Mouse (Mus musculus): ENCODE results near the gene Topbp1. TPM values are rescaled to one million over a fixed set of nuclear protein-coding genes. Genes with fewer than 3 reads are reported as not detected.
A peak's percentile ranks its signal among the peaks of the same experiment; 100 is the strongest.
"Not testable (repeated sequence)": the region's sequence is repeated elsewhere in the genome, so short reads cannot be mapped to it uniquely, and the experiment has no call there.

The Topbp1 gene
- polyA plus RNA-seq, 1 experiment from 2014 or later, result 68.9 TPM

DNA sequence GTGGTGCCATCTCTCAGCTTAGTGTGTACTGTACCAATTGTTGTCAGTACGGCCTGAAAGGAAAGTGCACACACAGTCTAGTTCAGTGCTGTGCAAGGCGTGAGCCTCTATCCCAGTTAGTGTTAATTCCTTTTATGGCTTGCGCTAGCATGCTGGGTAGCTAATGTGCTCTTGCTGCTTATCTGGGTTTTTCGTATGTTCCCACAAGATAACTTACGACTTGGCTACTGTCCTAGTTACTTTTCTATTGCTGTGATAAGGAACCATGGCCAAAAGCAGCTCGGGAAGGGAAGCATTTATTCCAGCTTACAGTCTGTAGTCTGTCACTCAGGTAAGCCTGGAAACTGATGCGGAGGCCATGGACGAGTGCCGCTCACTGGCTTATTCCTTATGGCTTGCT, 21.4 kb downstream of the Topbp1 start:
- ATAC-seq (replicated peaks; ENCODE audit: low FRiP score, low TSS enrichment, low read depth) (no peak), DNase-seq (ENCODE audit: low spot score) (no peak)
- Histone ChIP-seq H3K4me2 (ENCODE audit: low read length) (no peak overlapping the region), H3K4me1 (replicated peaks; ENCODE audit: control insufficient read depth, insufficient read depth, low read length) (no peaks in the 10 kb centered on the region), H3K36me3 (ENCODE audit: control insufficient read depth, insufficient read depth, low read length) (peaks cover 97% of the 10 kb centered on the region), H3K27me3 (replicated peaks; ENCODE audit: control insufficient read depth, insufficient read depth, low read length) (no peaks in the 10 kb centered on the region), H3K9ac (ENCODE audit: low read length) (no peak overlapping the region), H3K9me3 (ENCODE audit: control insufficient read depth, low read length) (no peaks in the 10 kb centered on the region), H3K27ac (ENCODE audit: low read depth) (no peak overlapping the region), H3K4me3 (ENCODE audit: low read depth, low read length) (no peak overlapping the region)
- WGBS, result 83% methylated on average over 9 of the region's 9 CpGs

GRCm38 (mm10) chr9:103332663-103333062, 27.6 kb downstream of the Topbp1 start:
- Histone ChIP-seq H3K4me3 (ENCODE audit: low read depth, low read length) (no peak overlapping the region), H3K27me3 (replicated peaks; ENCODE audit: control insufficient read depth, insufficient read depth, low read length) (no peaks in the 10 kb centered on the region), H3K36me3 (ENCODE audit: control insufficient read depth, insufficient read depth, low read length) (peaks cover 96% of the 10 kb centered on the region), H3K4me2 (ENCODE audit: low read length) (no peak overlapping the region), H3K4me1 (replicated peaks; ENCODE audit: control insufficient read depth, insufficient read depth, low read length) (no peaks in the 10 kb centered on the region), H3K27ac (ENCODE audit: low read depth) (no peak overlapping the region), H3K9me3 (ENCODE audit: control insufficient read depth, low read length) (no peaks in the 10 kb centered on the region), H3K9ac (ENCODE audit: low read length) (no peak overlapping the region)
- WGBS, result 90% methylated on average over 6 of the region's 6 CpGs
- DNase-seq (ENCODE audit: low spot score) (peak; percentile 21), ATAC-seq (replicated peaks; ENCODE audit: low FRiP score, low TSS enrichment, low read depth) (no peak)

GRCm38 (mm10) chr9:103336912-103337311, 31.9 kb downstream of the Topbp1 start:
- Histone ChIP-seq H3K27ac (ENCODE audit: low read depth) (no peak overlapping the region), H3K9me3 (ENCODE audit: control insufficient read depth, low read length) (no peaks in the 10 kb centered on the region), H3K4me2 (ENCODE audit: low read length) (no peak overlapping the region), H3K27me3 (replicated peaks; ENCODE audit: control insufficient read depth, insufficient read depth, low read length) (no peaks in the 10 kb centered on the region), H3K4me1 (replicated peaks; ENCODE audit: control insufficient read depth, insufficient read depth, low read length) (no peaks in the 10 kb centered on the region), H3K36me3 (ENCODE audit: control insufficient read depth, insufficient read depth, low read length) (peaks cover 93% of the 10 kb centered on the region), H3K9ac (ENCODE audit: low read length) (no peak overlapping the region), H3K4me3 (ENCODE audit: low read depth, low read length) (no peak overlapping the region)
- peak; percentile 16 for DNase-seq (ENCODE audit: low spot score)
- ATAC-seq (replicated peaks; ENCODE audit: low FRiP score, low TSS enrichment, low read depth), result no peak

DNA sequence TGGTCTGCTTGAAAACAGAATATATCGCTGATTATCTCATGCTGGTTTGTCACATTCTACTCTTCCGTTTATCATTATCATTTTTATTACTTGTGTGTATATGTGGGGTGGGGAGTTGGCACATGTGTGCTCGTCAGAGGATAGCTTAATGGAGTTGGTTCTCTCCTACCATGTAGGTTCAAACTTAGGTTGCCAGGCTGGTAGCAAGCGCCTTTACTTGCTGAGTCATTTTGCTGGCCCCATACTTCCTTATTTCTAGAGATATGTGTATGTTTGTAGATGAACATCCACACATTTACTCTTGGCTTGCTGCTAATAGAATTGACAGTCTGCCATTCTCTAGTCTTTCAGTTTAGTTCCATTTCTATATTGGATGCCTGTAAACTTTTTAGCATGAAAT, 42.0 kb downstream of the Topbp1 start:
- Histone ChIP-seq H3K4me2 (ENCODE audit: low read length) (no peak overlapping the region), H3K9me3 (ENCODE audit: control insufficient read depth, low read length) (no peaks in the 10 kb centered on the region), H3K27me3 (replicated peaks; ENCODE audit: control insufficient read depth, insufficient read depth, low read length) (no peaks in the 10 kb centered on the region), H3K4me1 (replicated peaks; ENCODE audit: control insufficient read depth, insufficient read depth, low read length) (no peaks in the 10 kb centered on the region), H3K36me3 (ENCODE audit: control insufficient read depth, insufficient read depth, low read length) (peaks cover 95% of the 10 kb centered on the region), H3K27ac (ENCODE audit: low read depth) (no peak overlapping the region), H3K4me3 (ENCODE audit: low read depth, low read length) (no peak overlapping the region), H3K9ac (ENCODE audit: low read length) (no peak overlapping the region)
- no peak for ATAC-seq (replicated peaks; ENCODE audit: low FRiP score, low TSS enrichment, low read depth)
- no peak for DNase-seq (ENCODE audit: low spot score)
- WGBS, result 80% methylated on average over 4 of the region's 4 CpGs

DNA sequence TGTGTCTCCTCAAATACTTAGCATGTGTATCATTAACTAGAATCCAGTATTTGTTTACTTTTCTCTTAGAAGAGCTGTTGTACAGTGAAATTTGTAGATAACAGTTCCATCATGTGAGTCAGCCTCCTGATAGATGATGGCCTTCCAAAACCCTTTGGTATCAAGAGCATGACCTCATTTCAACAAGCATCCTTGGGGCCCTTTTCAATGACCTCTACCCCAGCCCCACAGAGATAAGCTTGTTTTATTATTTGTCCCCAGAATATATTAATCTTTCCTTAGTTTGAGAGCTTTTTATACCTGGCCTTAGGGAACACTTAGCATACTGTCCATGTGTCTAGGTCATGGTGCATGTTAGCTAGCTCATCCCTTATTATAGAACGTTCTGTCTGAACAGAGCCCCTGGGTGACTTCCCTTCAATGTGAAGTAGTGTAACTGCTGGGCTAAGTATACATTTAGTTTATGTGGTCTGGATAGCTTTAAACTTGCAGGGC, 43.0 kb downstream of the Topbp1 start:
- no peak overlapping the region for H3K4me2 ChIP-seq (ENCODE audit: low read length)
- 67% methylated on average over 1 of the region's 1 CpGs for WGBS
- no peak overlapping the region for H3K4me3 ChIP-seq (ENCODE audit: low read depth, low read length)
- H3K36me3 ChIP-seq (ENCODE audit: control insufficient read depth, insufficient read depth, low read length), result peaks cover 94% of the 10 kb centered on the region
- H3K4me1 ChIP-seq (replicated peaks; ENCODE audit: control insufficient read depth, insufficient read depth, low read length), result no peaks in the 10 kb centered on the region
- no peak overlapping the region for H3K27ac ChIP-seq (ENCODE audit: low read depth)
- ATAC-seq (replicated peaks; ENCODE audit: low FRiP score, low TSS enrichment, low read depth) (no peak), DNase-seq (ENCODE audit: low spot score) (no peak)
- no peak overlapping the region for H3K9ac ChIP-seq (ENCODE audit: low read length)
- no peaks in the 10 kb centered on the region for H3K27me3 ChIP-seq (replicated peaks; ENCODE audit: control insufficient read depth, insufficient read depth, low read length)
- no peaks in the 10 kb centered on the region for H3K9me3 ChIP-seq (ENCODE audit: control insufficient read depth, low read length)

DNA sequence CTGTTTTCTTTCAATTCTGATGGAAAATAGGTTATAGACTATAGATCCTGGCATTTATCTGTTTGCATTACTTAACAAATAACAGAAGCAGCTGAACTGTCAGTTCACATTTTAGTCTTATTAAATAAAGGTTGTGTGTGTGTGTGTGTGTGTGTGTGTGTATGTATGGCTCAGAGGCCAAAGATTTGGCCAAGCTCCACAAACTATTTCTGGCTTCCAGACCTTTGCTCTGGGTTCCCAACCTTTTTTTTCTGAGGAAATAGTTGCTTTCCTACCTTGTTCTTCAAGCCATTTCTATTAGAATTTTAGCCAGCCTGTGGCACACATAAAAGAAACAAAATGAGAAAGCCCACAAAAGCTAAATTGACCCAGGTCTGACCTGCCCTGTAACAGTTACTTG, 43.8 kb downstream of the Topbp1 start:
- H3K9me3 ChIP-seq (ENCODE audit: control insufficient read depth, low read length), result no peaks in the 10 kb centered on the region
- H3K36me3 ChIP-seq (ENCODE audit: control insufficient read depth, insufficient read depth, low read length), result peaks cover 87% of the 10 kb centered on the region
- no peak for DNase-seq (ENCODE audit: low spot score)
- H3K4me3 ChIP-seq (ENCODE audit: low read depth, low read length), result no peak overlapping the region
- H3K27ac ChIP-seq (ENCODE audit: low read depth), result no peak overlapping the region
- ATAC-seq (replicated peaks; ENCODE audit: low FRiP score, low TSS enrichment, low read depth), result no peak
- H3K9ac ChIP-seq (ENCODE audit: low read length), result no peak overlapping the region
- H3K4me2 ChIP-seq (ENCODE audit: low read length), result no peak overlapping the region
- no peaks in the 10 kb centered on the region for H3K4me1 ChIP-seq (replicated peaks; ENCODE audit: control insufficient read depth, insufficient read depth, low read length)
- H3K27me3 ChIP-seq (replicated peaks; ENCODE audit: control insufficient read depth, insufficient read depth, low read length), result no peaks in the 10 kb centered on the region

DNA sequence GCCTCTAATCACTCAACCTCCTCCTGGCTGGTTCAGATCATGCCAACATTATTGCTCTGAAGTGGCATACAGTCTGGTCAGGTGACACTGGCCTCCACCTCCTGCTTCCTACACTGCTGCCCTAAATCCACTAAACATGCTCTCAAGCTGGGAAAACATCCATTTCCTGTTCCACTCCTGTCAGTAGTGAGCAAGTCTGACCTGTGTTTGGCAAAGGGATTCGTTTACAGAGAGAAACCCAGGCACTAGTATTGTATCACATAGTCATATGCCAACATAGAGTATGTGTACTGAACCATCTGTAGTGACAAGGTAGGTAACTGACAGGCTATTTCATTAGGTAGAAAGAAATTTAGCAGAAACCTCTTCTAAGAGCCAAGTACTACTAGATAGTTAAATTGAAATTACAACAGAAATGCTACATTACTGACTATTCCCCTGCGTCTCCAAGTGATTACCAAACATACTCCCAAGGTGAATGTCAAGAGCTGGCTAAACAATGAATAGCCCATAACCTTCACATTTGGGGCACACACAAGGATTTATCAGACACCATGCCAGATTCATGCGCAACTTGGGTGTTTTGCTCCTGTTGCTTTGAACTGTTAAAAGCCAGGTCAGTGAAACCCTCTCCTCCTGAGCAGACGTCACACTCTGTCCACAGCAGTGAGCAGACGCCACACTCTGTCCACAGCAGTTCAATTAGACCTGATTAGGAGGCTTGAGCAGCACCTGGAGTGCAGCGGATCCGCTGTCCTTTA, 48.7 kb downstream of the Topbp1 start:
- not testable (repeated sequence) for H3K4me3 ChIP-seq (ENCODE audit: low read depth, low read length); H3K4me1 ChIP-seq (replicated peaks; ENCODE audit: control insufficient read depth, insufficient read depth, low read length); H3K27ac ChIP-seq (ENCODE audit: low read depth); ATAC-seq (replicated peaks; ENCODE audit: low FRiP score, low TSS enrichment, low read depth); H3K27me3 ChIP-seq (replicated peaks; ENCODE audit: control insufficient read depth, insufficient read depth, low read length); H3K9ac ChIP-seq (ENCODE audit: low read length); H3K9me3 ChIP-seq (ENCODE audit: control insufficient read depth, low read length); H3K4me2 ChIP-seq (ENCODE audit: low read length)
- DNase-seq (ENCODE audit: low spot score), result peak; percentile 44
- 80% methylated on average over 5 of the region's 7 CpGs for WGBS
- peaks cover 69% of the 10 kb centered on the region for H3K36me3 ChIP-seq (ENCODE audit: control insufficient read depth, insufficient read depth, low read length)

- Histone ChIP-seq H3K9me3 (ENCODE audit: control insufficient read depth, low read length) (no peaks in the 10 kb centered on the region), H3K27me3 (replicated peaks; ENCODE audit: control insufficient read depth, insufficient read depth, low read length) (no peaks in the 10 kb centered on the region), H3K4me3 (ENCODE audit: low read depth, low read length) (no peak overlapping the region), H3K36me3 (ENCODE audit: control insufficient read depth, insufficient read depth, low read length) (peaks cover 68% of the 10 kb centered on the region), H3K9ac (ENCODE audit: low read length) (no peak overlapping the region), H3K27ac (ENCODE audit: low read depth) (no peak overlapping the region), H3K4me1 (replicated peaks; ENCODE audit: control insufficient read depth, insufficient read depth, low read length) (peaks cover under 1% of the 10 kb centered on the region), H3K4me2 (ENCODE audit: low read length) (no peak overlapping the region)
- ATAC-seq (replicated peaks; ENCODE audit: low FRiP score, low TSS enrichment, low read depth), result no peak; the same call in 1 of the 2 replicates
- DNase-seq (ENCODE audit: low spot score), result no peak
These were observed 52.9 kb downstream of the Topbp1 start for GRCm38 (mm10) chr9:103357893-103358292.

GRCm38 (mm10) chr9:103358545-103358944, 53.5 kb downstream of the Topbp1 start:
- Histone ChIP-seq H3K4me2 (ENCODE audit: low read length) (no peak overlapping the region), H3K4me1 (replicated peaks; ENCODE audit: control insufficient read depth, insufficient read depth, low read length) (peaks cover 7% of the 10 kb centered on the region), H3K9me3 (ENCODE audit: control insufficient read depth, low read length) (no peaks in the 10 kb centered on the region), H3K27ac (ENCODE audit: low read depth) (no peak overlapping the region), H3K36me3 (ENCODE audit: control insufficient read depth, insufficient read depth, low read length) (peaks cover 74% of the 10 kb centered on the region), H3K9ac (ENCODE audit: low read length) (no peak overlapping the region), H3K4me3 (ENCODE audit: low read depth, low read length) (no peak overlapping the region), H3K27me3 (replicated peaks; ENCODE audit: control insufficient read depth, insufficient read depth, low read length) (no peaks in the 10 kb centered on the region)
- DNase-seq (ENCODE audit: low spot score) (no peak), ATAC-seq (replicated peaks; ENCODE audit: low FRiP score, low TSS enrichment, low read depth) (no peak)
- 77% methylated on average over 4 of the region's 4 CpGs for WGBS
